Mouse (Mus musculus) embryonic fibroblast, embryonic 13.5 days (primary cell): ENCODE measurements around the gene Igfbp5. TPM values are rescaled to one million over a fixed set of nuclear protein-coding genes. Genes with fewer than 3 reads are reported as not detected.

ENCODE experiments used
- H3K27ac ChIP-seq: 2 replicates; pipeline ENCODE4 v1.5.1; 2012; ENCODE audit warnings: low read length, control low read depth, inconsistent platforms; ENCODE audit not compliant: insufficient read depth
- H3K4me1 ChIP-seq: 2 replicates; pipeline ENCODE4 v1.6.1; 2011; ENCODE audit warnings: low read length; ENCODE audit not compliant: control insufficient read depth, insufficient read depth
- H3K4me3 ChIP-seq: 2 replicates; pipeline ENCODE4 v1.5.1; 2011; ENCODE audit warnings: mild to moderate bottlenecking, control low read depth, low read length; ENCODE audit not compliant: insufficient read depth
- CTCF ChIP-seq: IDR thresholded peaks from 2 replicates; pipeline ENCODE4 v1.5.1; 2011; ENCODE audit warnings: mild to moderate bottlenecking, control low read depth, low read length, moderate library complexity, borderline replicate concordance; ENCODE audit not compliant: insufficient read depth
- POLR2A ChIP-seq: IDR thresholded peaks from 2 replicates; pipeline ENCODE4 v1.6.1; 2011; ENCODE audit warnings: low read depth, mild to moderate bottlenecking, control low read depth, low read length, moderate library complexity
- polyA plus RNA-seq: library from polyadenylated mRNA; stranded (reverse); fragments of >200 nt; gene quantifications from 2 replicates; pipeline ENCODE4 v1.2.4, GENCODE M21; 2011; ENCODE audit warnings: low read depth; ENCODE audit not compliant: missing spikeins, insufficient read length

The Igfbp5 gene
- polyA plus RNA-seq, 1 experiment: 746 TPM

- H3K4me3 ChIP-seq: no peak overlapping the region
These were observed 1.4 kb upstream of the Igfbp5 start for GRCm38 (mm10) chr1:72876111-72876510.

GRCm38 (mm10) chr1:72875708-72876107 lies 1.0 kb upstream of the Igfbp5 start:
- Histone ChIP-seq H3K4me3 (no peak overlapping the region), H3K27ac (no peak overlapping the region), H3K4me1 (peaks cover 7% of the 10 kb centered on the region)

More at GRCm38 (mm10) chr1:72876111-72876510, 1.4 kb upstream of the Igfbp5 start:
- TF ChIP-seq POLR2A (no peak), CTCF (no peak)
- no peak overlapping the region for H3K27ac ChIP-seq
- H3K4me1 ChIP-seq: peaks cover 7% of the 10 kb centered on the region

GRCm38 (mm10) chr1:72873511-72874286 lies 985 bp downstream of the Igfbp5 start:
- peak overlapping the region; percentile 38 for H3K4me3 ChIP-seq
- no peak overlapping the region for H3K27ac ChIP-seq
- H3K4me1 ChIP-seq: peaks cover 7% of the 10 kb centered on the region
- TF ChIP-seq CTCF: no peak
- peak; percentile 54 for TF ChIP-seq POLR2A

More at GRCm38 (mm10) chr1:72875708-72876107, 1.0 kb upstream of the Igfbp5 start:
- TF ChIP-seq POLR2A (no peak), CTCF (no peak)

DNA sequence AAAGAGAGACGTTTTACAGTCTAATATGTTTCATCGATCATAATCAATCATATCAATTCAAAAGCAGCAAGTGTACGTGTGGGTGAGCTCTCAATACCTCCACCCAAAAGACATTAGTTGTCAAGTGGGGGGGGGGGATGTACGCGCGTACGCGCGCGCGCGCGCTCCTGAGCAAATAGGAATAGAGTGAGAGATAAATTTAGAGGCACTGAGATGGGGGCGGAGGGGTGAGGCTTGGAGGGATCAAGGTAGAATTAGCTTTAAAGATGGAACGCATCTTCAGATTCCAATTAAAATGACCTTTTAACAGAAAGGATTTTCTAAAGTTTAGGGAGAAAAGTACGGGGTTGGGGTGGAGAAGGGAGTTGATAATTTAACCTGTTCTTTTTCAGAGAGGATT lies 1.6 kb downstream of the Igfbp5 start:
- no peak for TF ChIP-seq CTCF
- no peak for TF ChIP-seq POLR2A
- H3K4me1 ChIP-seq: peaks cover 7% of the 10 kb centered on the region
- H3K27ac ChIP-seq: no peak overlapping the region; the same call in 1 of the 2 replicates
- peak overlapping the region; percentile 38 for H3K4me3 ChIP-seq

DNA sequence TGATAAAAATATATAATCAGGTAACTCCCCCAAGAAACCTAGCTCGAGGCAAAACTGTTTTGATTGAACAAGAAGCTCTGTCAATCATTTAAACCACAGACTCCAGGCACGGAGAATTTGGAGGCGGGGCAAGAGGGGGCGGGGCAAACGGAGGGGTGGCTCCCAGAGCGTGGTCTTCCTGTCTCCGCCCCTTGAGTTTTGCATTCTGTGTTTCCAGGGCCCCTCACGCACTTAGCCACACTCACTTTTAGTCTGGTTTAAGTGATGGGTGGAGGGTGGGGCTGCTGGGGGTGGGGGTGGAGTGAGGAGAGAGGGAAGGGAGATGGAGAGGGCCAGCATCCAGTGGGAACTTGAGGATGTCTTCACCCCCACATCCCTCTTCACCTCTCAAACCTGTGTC lies 2.2 kb downstream of the Igfbp5 start:
- TF ChIP-seq POLR2A: no peak
- no peak for TF ChIP-seq CTCF
- no peak overlapping the region for H3K27ac ChIP-seq
- H3K4me3 ChIP-seq: peak overlapping the region; percentile 38; the same call in 1 of the 2 replicates
- H3K4me1 ChIP-seq: peaks cover 7% of the 10 kb centered on the region; the same call in 1 of the 2 replicates

DNA sequence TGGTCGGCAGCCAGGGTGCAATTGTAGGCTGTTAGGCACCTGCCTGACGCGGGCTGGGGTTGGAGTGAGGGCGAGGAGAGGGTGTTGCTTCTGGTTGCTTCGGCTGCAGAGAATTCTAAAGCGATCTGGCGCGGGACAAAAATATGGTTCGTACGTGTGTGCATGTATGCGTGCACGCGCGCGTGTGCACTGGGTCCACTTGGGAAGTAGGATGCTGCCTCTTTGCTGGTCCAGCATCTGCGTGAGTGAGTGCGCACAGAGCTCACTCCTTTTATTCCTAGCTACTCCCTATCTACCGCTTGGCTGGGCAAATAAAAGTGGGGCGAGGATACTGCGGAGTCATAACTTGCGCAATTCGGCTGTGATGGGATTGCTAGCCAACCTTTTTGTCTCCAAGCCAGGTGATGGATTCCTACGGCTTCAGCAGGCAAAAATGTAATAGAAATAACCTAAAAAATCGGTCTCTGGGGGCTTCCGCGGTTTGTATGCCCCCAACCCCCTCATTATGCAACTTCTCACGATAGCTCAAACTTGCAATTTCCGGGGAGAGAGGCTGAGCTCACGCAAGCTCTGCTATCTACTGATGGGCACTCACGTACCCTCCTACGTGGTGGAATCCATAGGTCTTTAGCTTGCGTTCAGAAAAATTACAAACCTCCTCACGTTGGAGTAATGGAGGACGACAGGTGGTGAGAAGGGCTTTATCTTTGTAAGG lies 2.8 kb downstream of the Igfbp5 start:
- H3K4me3 ChIP-seq: peak overlapping the region; percentile 12
- no peak overlapping the region for H3K27ac ChIP-seq
- peaks cover 7% of the 10 kb centered on the region; the same call in 1 of the 2 replicates for H3K4me1 ChIP-seq
- TF ChIP-seq CTCF: no peak
- 0 out of 2 replicates have a peak, but pooled peaks have one; percentile 31 for TF ChIP-seq POLR2A

GRCm38 (mm10) chr1:72871337-72871696 lies 3.4 kb downstream of the Igfbp5 start:
- H3K4me1 ChIP-seq: peaks cover 7% of the 10 kb centered on the region; the same call in 1 of the 2 replicates
- H3K4me3 ChIP-seq: peak overlapping the region; percentile 12
- no peak for TF ChIP-seq CTCF
- no peak overlapping the region for H3K27ac ChIP-seq

- Histone ChIP-seq H3K4me3 (peak overlapping the region; percentile 33), H3K4me1 (peaks cover 7% of the 10 kb centered on the region; the same call in 1 of the 2 replicates), H3K27ac (no peak overlapping the region)
- TF ChIP-seq CTCF (no peak), POLR2A (peak; percentile 39; the same call in 1 of the 2 replicates)
These were observed 3.9 kb downstream of the Igfbp5 start for GRCm38 (mm10) chr1:72870615-72871336.
